Mouse (Mus musculus) spleen, adult 2 months (tissue): ENCODE measurements around the gene Farp1. TPM values are rescaled to one million over a fixed set of nuclear protein-coding genes. Genes with fewer than 3 reads are reported as not detected.
A peak's percentile ranks its signal among the peaks of the same experiment; 100 is the strongest.

Source experiments
- DNase-seq, 2 experiments: peaks; one replicate each; pipeline versions ENCODE4 v3.0.0 to v3.0.0-alpha.2; 2012 to 2021; ENCODE audit warnings: low spot score in 2 of 2, low read depth in 1 of 2
- H3K27ac ChIP-seq: fragments of 200-500 bp; 2 replicates; pipeline ENCODE4 v1.5.1; 2012; ENCODE audit warnings: low read length, inconsistent platforms; ENCODE audit not compliant: insufficient read depth
- H3K27me3 ChIP-seq: fragments of 200-500 bp; 2 replicates; pipeline ENCODE4 v1.6.1; 2012; ENCODE audit warnings: mild to moderate bottlenecking, moderate library complexity, low read length, inconsistent platforms; ENCODE audit not compliant: control insufficient read depth, insufficient read depth
- H3K36me3 ChIP-seq: fragments of 200-500 bp; 2 replicates; pipeline ENCODE4 v1.6.1; 2012; ENCODE audit warnings: mild to moderate bottlenecking, low read length, inconsistent platforms; ENCODE audit not compliant: control insufficient read depth, insufficient read depth
- H3K4me1 ChIP-seq: fragments of 200-500 bp; 2 replicates; pipeline ENCODE4 v1.6.1; 2011; ENCODE audit warnings: inconsistent platforms; ENCODE audit not compliant: control insufficient read depth, insufficient read depth, insufficient read length
- H3K4me3 ChIP-seq: fragments of 200-500 bp; 2 replicates; pipeline ENCODE4 v1.5.1; 2011; ENCODE audit warnings: mild to moderate bottlenecking, inconsistent platforms; ENCODE audit not compliant: insufficient read depth, insufficient read length; ENCODE audit errors: extremely low read depth
- CTCF ChIP-seq: fragments of 200-500 bp; IDR thresholded peaks from 2 replicates; pipeline ENCODE4 v1.5.1; 2011; ENCODE audit warnings: mild to moderate bottlenecking, inconsistent platforms; ENCODE audit not compliant: insufficient read depth, insufficient read length, insufficient replicate concordance; ENCODE audit errors: extremely low read depth
- POLR2A ChIP-seq: fragments of 200-500 bp; IDR thresholded peaks from 2 replicates; pipeline ENCODE4 v1.6.1; 2011; ENCODE audit warnings: low read depth, low read length, inconsistent platforms
- whole genome bisulfite sequencing: fragments of 180-500 bp; shearing (Covaris S2); methylation state at CpG from one replicate; pipeline ENCODE4 v1.1.7; 2018; 5-methylcytosine and 5-hydroxymethylcytosine counted together
- polyA plus RNA-seq: library from polyadenylated mRNA; depleted of rRNA; stranded (reverse); fragments of >200 nt; gene quantifications from 2 replicates; pipeline ENCODE4 v1.2.3, GENCODE M21; 2012

Farp1 gene
- polyA plus RNA-seq, 1 experiment, result 3.0 TPM

DNA sequence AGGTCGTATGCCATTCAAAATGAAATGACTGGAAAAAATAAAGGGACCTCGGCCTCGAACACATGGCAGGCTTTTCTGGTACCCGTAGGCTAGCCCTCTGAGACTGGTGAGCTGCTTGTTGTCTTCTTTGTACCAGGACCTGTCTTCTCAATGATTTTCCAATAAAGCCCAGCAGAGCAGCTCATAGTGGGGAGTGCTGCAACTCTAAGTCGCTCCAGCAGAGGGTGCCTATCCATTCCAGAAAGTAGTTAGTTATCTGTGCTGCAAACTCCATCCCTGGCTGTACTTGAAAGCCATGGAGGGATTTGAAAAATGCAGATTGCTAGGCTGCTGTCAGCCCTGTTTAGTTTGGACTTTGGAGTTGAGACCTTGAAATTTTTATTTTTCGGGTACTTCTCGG, 224.8 kb downstream of the Farp1 start:
- Histone ChIP-seq H3K36me3 (no peaks in the 10 kb centered on the region), H3K27me3 (no peaks in the 10 kb centered on the region), H3K27ac (no peak overlapping the region), H3K4me3 (no peak overlapping the region), H3K4me1 (no peaks in the 10 kb centered on the region)
- 64% methylated on average over 7 of the region's 7 CpGs for WGBS
- peak in 1 of 2 experiments; percentile 39 for DNase-seq
- TF ChIP-seq CTCF (peak; percentile 43; the same call in 1 of the 2 replicates), POLR2A (no peak)

DNA sequence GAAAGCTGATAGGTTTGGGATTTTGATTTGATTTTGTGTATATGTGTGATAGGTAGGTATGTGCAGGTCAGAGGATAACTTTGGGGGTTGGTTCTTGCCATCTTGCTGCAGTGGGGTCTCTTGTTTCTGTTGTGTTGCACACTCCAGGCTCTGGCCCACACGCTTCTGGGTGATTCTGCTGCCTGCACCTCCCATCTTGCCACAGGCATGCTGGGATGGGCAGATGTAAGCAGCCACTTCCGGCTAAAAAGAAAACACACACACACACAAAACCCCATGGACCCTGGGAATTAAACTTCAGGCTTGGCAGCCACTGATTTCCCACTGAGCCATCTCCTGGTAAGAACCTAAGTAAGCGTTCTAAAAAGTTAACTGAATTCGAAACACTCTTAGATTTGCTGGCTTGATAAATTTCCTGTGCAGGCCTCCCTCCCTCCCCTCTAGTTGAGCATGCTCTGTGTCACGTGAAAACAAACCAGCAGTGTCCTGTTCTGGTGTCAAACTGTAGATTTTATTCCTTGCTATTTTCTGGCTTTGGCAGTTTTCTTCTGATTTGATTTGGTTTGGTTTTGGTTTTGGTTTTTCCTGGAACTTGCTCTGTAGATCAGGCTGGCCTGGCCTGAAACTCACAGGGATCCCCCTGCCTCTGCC, 226.4 kb downstream of the Farp1 start:
- WGBS, result 42% methylated on average over 5 of the region's 5 CpGs
- no peak for TF ChIP-seq POLR2A
- no peak for TF ChIP-seq CTCF
- Histone ChIP-seq H3K4me1 (no peaks in the 10 kb centered on the region), H3K36me3 (no peaks in the 10 kb centered on the region), H3K4me3 (no peak overlapping the region), H3K27ac (0 out of 2 replicates have a peak overlapping the region, but pooled peaks have one; percentile 4), H3K27me3 (no peaks in the 10 kb centered on the region)
- no peak for DNase-seq

DNA sequence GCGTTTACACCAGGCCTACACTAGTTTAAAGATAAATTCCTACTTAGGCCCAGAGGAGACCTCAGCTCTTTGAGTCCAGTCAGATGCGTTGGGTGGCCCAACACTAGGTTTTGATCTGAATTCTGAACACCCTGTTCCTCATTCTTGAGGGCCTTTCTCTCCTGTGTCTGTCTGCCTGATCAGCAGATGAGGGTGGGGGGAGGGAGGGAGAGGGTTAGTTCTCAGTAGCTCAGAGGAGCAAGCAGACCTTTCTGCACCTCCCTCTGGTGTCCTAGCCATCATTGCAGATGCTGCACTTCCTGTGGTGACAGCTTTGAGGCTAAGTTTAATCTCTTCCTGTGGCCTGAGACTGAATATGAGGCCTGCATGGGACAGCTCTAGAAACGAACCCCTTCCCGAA, 227.6 kb downstream of the Farp1 start:
- no peak for TF ChIP-seq CTCF
- no peak for TF ChIP-seq POLR2A
- 42% methylated on average over 4 of the region's 4 CpGs for WGBS
- no peaks in the 10 kb centered on the region for H3K27me3 ChIP-seq
- H3K27ac ChIP-seq, result no peak overlapping the region
- H3K36me3 ChIP-seq, result no peaks in the 10 kb centered on the region
- H3K4me3 ChIP-seq, result no peak overlapping the region
- DNase-seq, result no peak
- no peaks in the 10 kb centered on the region for H3K4me1 ChIP-seq

DNA sequence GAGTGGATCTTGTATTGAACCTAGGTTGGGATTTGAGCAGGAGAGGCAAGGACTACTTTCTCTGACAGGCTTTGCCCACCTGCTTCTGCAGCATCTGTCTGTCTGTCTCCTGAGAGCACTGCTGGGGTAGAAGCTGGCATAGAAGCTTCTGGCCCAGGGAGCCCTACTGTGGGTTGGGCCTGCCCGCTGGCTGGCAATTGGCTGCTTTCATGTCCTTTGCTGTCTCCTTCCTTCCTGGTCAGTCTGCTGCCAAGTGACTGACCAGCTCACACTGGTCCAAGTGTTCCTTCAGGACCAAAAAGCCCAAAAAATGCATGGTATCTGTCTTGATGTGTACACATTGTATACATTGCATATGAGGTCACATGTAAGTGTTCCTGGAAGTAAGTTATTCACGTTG, 228.9 kb downstream of the Farp1 start:
- no peaks in the 10 kb centered on the region for H3K4me1 ChIP-seq
- H3K27me3 ChIP-seq, result no peaks in the 10 kb centered on the region
- no peaks in the 10 kb centered on the region for H3K36me3 ChIP-seq
- WGBS, result 78% methylated on average over 2 of the region's 2 CpGs
- H3K4me3 ChIP-seq, result no peak overlapping the region
- no peak overlapping the region for H3K27ac ChIP-seq
- TF ChIP-seq POLR2A, result no peak
- no peak for TF ChIP-seq CTCF
- no peak for DNase-seq

DNA sequence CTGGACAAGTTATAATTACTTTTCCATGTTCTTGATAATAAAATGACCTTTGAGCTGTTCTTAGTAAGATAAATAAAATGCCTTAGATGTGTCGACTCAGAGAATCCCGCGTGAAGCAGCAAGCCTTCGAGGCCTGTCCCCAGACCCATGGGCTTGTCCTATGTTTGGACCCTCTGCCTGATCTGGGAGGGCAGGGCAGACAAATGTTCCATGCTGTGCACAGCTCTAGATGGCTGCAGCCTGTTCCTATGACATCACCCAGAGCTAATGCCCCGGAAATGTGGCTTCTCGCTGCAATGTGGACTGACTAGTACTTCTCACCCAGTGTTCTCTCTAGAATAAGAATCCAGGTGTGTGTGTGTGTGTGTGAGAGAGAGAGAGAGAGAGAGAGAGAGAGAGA, 229.5 kb downstream of the Farp1 start:
- TF ChIP-seq CTCF (no peak), POLR2A (no peak)
- Histone ChIP-seq H3K27ac (no peak overlapping the region), H3K27me3 (no peaks in the 10 kb centered on the region), H3K36me3 (no peaks in the 10 kb centered on the region), H3K4me1 (no peaks in the 10 kb centered on the region), H3K4me3 (no peak overlapping the region)
- 87% methylated on average over 6 of the region's 6 CpGs for WGBS
- DNase-seq, result no peak

GRCm38 (mm10) chr14:121267801-121268200, 232.8 kb downstream of the Farp1 start:
- 95% methylated on average over 8 of the region's 8 CpGs for WGBS
- DNase-seq, result no peak
- Histone ChIP-seq H3K27ac (no peak overlapping the region), H3K36me3 (no peaks in the 10 kb centered on the region), H3K27me3 (no peaks in the 10 kb centered on the region), H3K4me3 (no peak overlapping the region), H3K4me1 (no peaks in the 10 kb centered on the region)
- TF ChIP-seq POLR2A (no peak), CTCF (no peak)

DNA sequence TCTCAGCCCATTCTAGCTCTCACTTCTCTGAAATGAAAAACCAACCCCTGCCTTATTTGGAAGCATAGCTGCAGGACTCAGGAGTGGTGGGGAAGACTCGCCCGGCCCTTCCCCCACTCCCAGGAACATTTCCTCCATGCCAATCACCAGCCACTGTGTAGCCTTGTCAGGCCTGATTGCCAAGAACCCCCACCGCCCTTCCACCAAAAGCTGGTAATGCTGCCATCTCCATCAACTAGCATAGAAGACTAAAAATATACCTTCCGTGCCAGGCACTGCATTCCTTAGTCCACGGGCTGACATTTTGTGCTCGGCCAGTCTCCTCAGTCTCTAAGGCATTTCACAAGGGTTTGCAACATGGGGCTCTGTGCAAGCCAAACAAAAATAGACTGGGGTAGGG, 235.5 kb downstream of the Farp1 start:
- WGBS, result 84% methylated on average over 6 of the region's 6 CpGs
- no peaks in the 10 kb centered on the region for H3K4me1 ChIP-seq
- H3K36me3 ChIP-seq, result no peaks in the 10 kb centered on the region
- no peak overlapping the region for H3K27ac ChIP-seq
- H3K4me3 ChIP-seq, result no peak overlapping the region
- TF ChIP-seq CTCF (no peak), POLR2A (no peak)
- no peaks in the 10 kb centered on the region for H3K27me3 ChIP-seq
- DNase-seq, result no peak
